Mouse (Mus musculus) layer of hippocampus, postnatal 36 days (tissue): ENCODE measurements around the gene Opn1sw. TPM values are rescaled to one million over a fixed set of nuclear protein-coding genes. Genes with fewer than 3 reads are reported as not detected.

Source experiments
- DNase-seq, 2 experiments: peaks; one replicate each; pipeline ENCODE4 v3.0.0; 2022
- total RNA-seq, 2 experiments: library from RNA; stranded (reverse); gene quantifications; 2 replicates each; pipeline ENCODE4 v1.2.3; 2021

The Opn1sw gene
- not detected for total RNA-seq

- no peak for DNase-seq
Observed at GRCm38 (mm10) chr6:29388052-29388518, at the start of gene Opn1sw. Opn1sw (minus strand) TSS chr6:29388468.

- DNase-seq: no peak
Observed at GRCm38 (mm10) chr6:29436461-29436934, 48.2 kb upstream of the Opn1sw start.

GRCm38 (mm10) chr6:29435940-29436451 lies 47.7 kb upstream of the Opn1sw start:
- no peak for DNase-seq

- no peak for DNase-seq
Observed at GRCm38 (mm10) chr6:29434911-29435691, 46.8 kb upstream of the Opn1sw start.

GRCm38 (mm10) chr6:29433804-29434795 lies 45.8 kb upstream of the Opn1sw start:
- DNase-seq: no peak

- no peak for DNase-seq
Observed at GRCm38 (mm10) chr6:29433038-29433803, 45.0 kb upstream of the Opn1sw start, which contains the start of gene Flnc. Flnc (plus strand) TSS chr6:29433256.

GRCm38 (mm10) chr6:29432676-29433037 lies 44.4 kb upstream of the Opn1sw start:
- DNase-seq: no peak

- no peak for DNase-seq
Observed at GRCm38 (mm10) chr6:29432156-29432555, 43.9 kb upstream of the Opn1sw start.

GRCm38 (mm10) chr6:29431473-29431872 lies 43.2 kb upstream of the Opn1sw start:
- DNase-seq: no peak

- DNase-seq: no peak
Observed at GRCm38 (mm10) chr6:29430681-29431420, 42.6 kb upstream of the Opn1sw start.

GRCm38 (mm10) chr6:29428171-29428570 lies 39.9 kb upstream of the Opn1sw start:
- DNase-seq: no peak

GRCm38 (mm10) chr6:29426331-29426730 lies 38.1 kb upstream of the Opn1sw start:
- DNase-seq: no peak

GRCm38 (mm10) chr6:29425118-29425517 lies 36.9 kb upstream of the Opn1sw start:
- DNase-seq: no peak

- no peak for DNase-seq
Observed at GRCm38 (mm10) chr6:29420596-29420995, 32.3 kb upstream of the Opn1sw start.

GRCm38 (mm10) chr6:29415446-29415845 lies 27.2 kb upstream of the Opn1sw start:
- DNase-seq: no peak

GRCm38 (mm10) chr6:29406412-29406811 lies 18.1 kb upstream of the Opn1sw start:
- DNase-seq: no peak

GRCm38 (mm10) chr6:29402693-29403342 lies 14.6 kb upstream of the Opn1sw start:
- no peak for DNase-seq

- no peak for DNase-seq
Observed at GRCm38 (mm10) chr6:29399851-29400250, 11.6 kb upstream of the Opn1sw start.

- DNase-seq: peak; percentile 45 to 46
Observed at GRCm38 (mm10) chr6:29397575-29397974, 9.3 kb upstream of the Opn1sw start.

GRCm38 (mm10) chr6:29396714-29397540 lies 8.7 kb upstream of the Opn1sw start:
- DNase-seq: peak in 1 of 2 experiments; percentile 15
